Mouse (Mus musculus) ES-E14 (cell line): Measurements from ENCODE around the gene BC034090. TPM values are rescaled to one million over a fixed set of nuclear protein-coding genes. Genes with fewer than 3 reads are reported as not detected.
"Not testable (repeated sequence)": the region's sequence is repeated elsewhere in the genome, so short reads cannot be mapped to it uniquely, and the experiment has no call there.

Experiments
- DNase-seq: peaks from one replicate; pipeline ENCODE4 v3.0.0-alpha.2; 2013; ENCODE audit warnings: low read depth, low spot score
- H3K27ac ChIP-seq: 2 replicates; pipeline ENCODE4 v1.5.1; 2012; ENCODE audit warnings: low read depth, mild to moderate bottlenecking, low read length, moderate library complexity, mixed read lengths; ENCODE audit not compliant: poor library complexity, insufficient read depth, severe bottlenecking
- H3K36me3 ChIP-seq: 2 replicates; pipeline ENCODE4 v1.6.1; 2012; ENCODE audit warnings: mild to moderate bottlenecking, low read length, moderate library complexity, mixed read lengths; ENCODE audit not compliant: control insufficient read depth, poor library complexity, insufficient read depth, severe bottlenecking
- H3K4me1 ChIP-seq, 2 experiments: fragments of 150-350 bp in 1 of 2; sonication (generic) in 1 of 2; 2 replicates each; pipeline ENCODE4 v1.6.1; 2012; ENCODE audit warnings: low read length in 2 of 2, mild to moderate bottlenecking in 1 of 2, mixed read lengths in 1 of 2; ENCODE audit not compliant: control insufficient read depth in 2 of 2, insufficient read depth in 2 of 2, poor library complexity in 1 of 2
- H3K4me3 ChIP-seq, 2 experiments: fragments of 150-350 bp in 1 of 2; sonication (generic) in 1 of 2; 2 replicates each; pipeline ENCODE4 v1.5.1; 2012; ENCODE audit warnings: low read length in 2 of 2, low read depth in 1 of 2, mild to moderate bottlenecking in 1 of 2, mixed read lengths in 1 of 2; ENCODE audit not compliant: insufficient read depth in 1 of 2, poor library complexity in 1 of 2, severe bottlenecking in 1 of 2
- H3K9ac ChIP-seq: 2 replicates; pipeline ENCODE4 v1.6.1; 2012; ENCODE audit warnings: low read depth, mild to moderate bottlenecking, low read length, mixed read lengths; ENCODE audit not compliant: poor library complexity, insufficient read depth, severe bottlenecking
- H3K9me3 ChIP-seq: fragments of 150-350 bp; sonication (generic); 2 replicates; pipeline ENCODE4 v1.6.1; 2012; ENCODE audit warnings: low read depth, mild to moderate bottlenecking, low read length; ENCODE audit not compliant: control insufficient read depth, insufficient read depth
- CHD2 ChIP-seq: IDR thresholded peaks from 2 replicates; pipeline ENCODE4 v1.6.1; 2014; ENCODE audit warnings: mild to moderate bottlenecking, low read depth, low read length, inconsistent platforms
- HCFC1 ChIP-seq: IDR thresholded peaks from 2 replicates; pipeline ENCODE4 v1.6.1; 2012; ENCODE audit warnings: low read length, inconsistent platforms, borderline replicate concordance; ENCODE audit not compliant: insufficient read depth
- MAFK ChIP-seq: IDR thresholded peaks from 2 replicates; pipeline ENCODE4 v1.6.1; 2014; ENCODE audit warnings: mild to moderate bottlenecking, low read depth, low read length, inconsistent platforms; ENCODE audit not compliant: insufficient read depth
- ZC3H11A ChIP-seq: IDR thresholded peaks from 2 replicates; pipeline ENCODE4 v1.6.1; 2012; ENCODE audit warnings: low read depth, mild to moderate bottlenecking, inconsistent platforms, low read length, borderline replicate concordance
- ZNF384 ChIP-seq: IDR thresholded peaks from 2 replicates; pipeline ENCODE4 v1.6.1; 2012; ENCODE audit warnings: low read depth, low read length, inconsistent platforms
- in situ Hi-C, 2 experiments: fragments of 600-800 bp; cut with MboI; formaldehyde crosslinking; loops; one replicate each; pipeline ENCODE4 v1.15.1; 2025; ENCODE audit warnings: low sequenced_read_pairs in 2 of 2, inconsistent platforms in 1 of 2; ENCODE audit not compliant: unreplicated experiment in 2 of 2
- total RNA-seq: library from RNA; depleted of rRNA; stranded (reverse); fragments of 300-350 nt; gene quantifications from 2 replicates; pipeline ENCODE4 v1.2.3, GENCODE M21; 2012

Gene BC034090
- total RNA-seq, 1 experiment = 7.8 TPM

DNA sequence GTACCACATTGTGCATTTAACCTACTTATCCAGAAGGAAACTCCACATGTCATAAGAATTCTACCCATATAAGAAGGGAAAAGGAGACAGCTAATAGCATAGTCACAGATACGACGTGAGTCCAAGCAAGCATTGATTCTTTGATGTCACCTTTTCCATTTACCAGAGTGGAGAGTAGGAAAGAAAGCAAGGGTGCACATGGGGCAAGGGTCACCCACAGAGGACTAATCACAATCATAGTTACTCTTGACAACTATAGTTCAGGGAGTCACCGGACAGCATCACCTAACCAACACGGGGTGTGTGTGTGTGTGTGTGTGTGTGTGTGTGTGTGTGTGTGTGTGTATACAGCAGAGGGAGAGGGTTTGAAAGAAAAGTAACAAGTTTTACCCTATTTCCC is 31.5 kb upstream of the BC034090 start:
- no peak for TF ChIP-seq CHD2
- TF ChIP-seq MAFK = no peak
- TF ChIP-seq HCFC1 = no peak
- TF ChIP-seq ZC3H11A = no peak
- TF ChIP-seq ZNF384 = no peak
- H3K36me3 ChIP-seq = no peaks in the 10 kb centered on the region
- no peak overlapping the region for H3K27ac ChIP-seq

GRCm38 (mm10) chr1:155274976-155275375 is 30.7 kb upstream of the BC034090 start:
- no peak overlapping the region for H3K9ac ChIP-seq
- no peak for TF ChIP-seq ZC3H11A
- TF ChIP-seq ZNF384 = no peak
- TF ChIP-seq MAFK = no peak
- no peak for TF ChIP-seq CHD2
- no peak for TF ChIP-seq HCFC1
- no peak overlapping the region for H3K4me3 ChIP-seq
- no peaks in the 10 kb centered on the region for H3K4me1 ChIP-seq
- H3K27ac ChIP-seq = no peak overlapping the region
- in situ Hi-C loops = no loop called here
- DNase-seq = no peak
- no peaks in the 10 kb centered on the region for H3K9me3 ChIP-seq
- no peaks in the 10 kb centered on the region for H3K36me3 ChIP-seq

More for the DNA sequence above, 31.5 kb upstream of the BC034090 start:
- Histone ChIP-seq H3K4me1 (no peaks in the 10 kb centered on the region), H3K9ac (no peak overlapping the region), H3K9me3 (no peaks in the 10 kb centered on the region), H3K4me3 (no peak overlapping the region)
- no peak for DNase-seq
- in situ Hi-C loops = no loop called here

DNA sequence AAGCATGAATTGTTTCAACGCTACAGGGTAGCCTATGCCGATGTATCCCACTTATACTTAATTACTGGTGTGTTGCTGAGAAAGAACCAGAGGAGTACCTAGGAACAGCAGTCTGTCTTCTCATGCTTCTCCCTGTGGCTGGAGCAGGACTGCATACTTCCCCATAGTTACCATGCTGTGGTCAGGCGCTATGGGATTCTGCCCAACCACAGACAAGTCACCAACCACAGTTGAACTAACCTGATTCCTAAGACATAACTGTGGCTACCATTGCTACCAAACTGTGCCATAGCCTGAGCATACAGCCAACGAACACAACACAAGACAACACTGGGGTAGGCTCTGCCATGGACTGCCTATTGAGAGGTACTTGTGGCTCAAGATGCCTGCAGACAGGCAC is 28.7 kb upstream of the BC034090 start:
- in situ Hi-C loops = no loop called here
- TF ChIP-seq HCFC1 = no peak
- TF ChIP-seq CHD2 = no peak
- no peak for TF ChIP-seq MAFK
- TF ChIP-seq ZNF384 = no peak
- TF ChIP-seq ZC3H11A = no peak
- H3K4me1 ChIP-seq = no peaks in the 10 kb centered on the region
- H3K4me3 ChIP-seq = no peak overlapping the region
- no peak overlapping the region for H3K27ac ChIP-seq
- H3K9ac ChIP-seq = no peak overlapping the region
- no peaks in the 10 kb centered on the region for H3K36me3 ChIP-seq
- no peak for DNase-seq
- H3K9me3 ChIP-seq = no peaks in the 10 kb centered on the region

DNA sequence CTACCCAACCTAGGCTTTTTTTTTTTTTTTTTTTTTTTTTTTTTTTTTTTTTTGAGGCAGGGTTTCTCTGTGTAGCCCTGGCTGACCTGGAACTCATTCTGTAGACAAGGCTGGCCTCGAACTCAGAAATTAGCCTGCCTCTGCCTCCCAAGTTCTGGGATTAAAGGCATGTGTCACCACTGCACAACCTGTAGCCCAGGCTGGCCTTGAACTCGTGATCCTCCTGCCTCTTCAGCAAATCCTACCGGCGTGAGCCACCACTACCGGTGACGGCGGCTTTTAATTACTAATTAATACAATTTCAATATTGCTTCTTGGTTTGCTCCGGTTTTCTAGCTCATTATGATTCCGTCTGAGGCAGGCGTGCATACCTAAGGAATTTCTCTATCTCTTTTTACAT is 18.3 kb upstream of the BC034090 start:
- H3K4me3 ChIP-seq, in situ Hi-C loops, DNase-seq, H3K9ac ChIP-seq, H3K9me3 ChIP-seq, H3K36me3 ChIP-seq, H3K27ac ChIP-seq, H3K4me1 ChIP-seq: not testable (repeated sequence)
- 0 out of 2 replicates have a peak, but pooled peaks have one; percentile 1 for TF ChIP-seq ZNF384

DNA sequence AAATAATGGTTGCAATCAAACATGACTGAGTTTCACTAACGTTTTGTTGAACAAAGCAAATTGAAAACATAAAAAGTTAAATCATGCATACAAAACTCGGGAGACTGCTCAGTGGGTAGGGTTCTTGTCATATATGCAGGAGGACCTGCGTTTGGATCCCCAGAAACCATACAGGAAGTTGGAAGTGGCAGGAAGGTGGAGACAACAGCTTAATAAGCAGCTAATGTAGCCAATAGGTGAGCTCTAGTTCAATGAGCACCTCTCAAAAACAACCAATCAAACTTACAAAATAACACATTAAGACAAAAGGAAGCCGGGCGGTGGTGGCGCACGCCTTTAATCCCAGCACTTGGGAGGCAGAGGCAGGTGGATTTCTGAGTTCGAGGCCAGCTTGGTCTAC is 10.1 kb upstream of the BC034090 start:
- Histone ChIP-seq H3K27ac (no peak overlapping the region), H3K4me1 (peaks cover 0 to 15% of the 10 kb centered on the region in 2 experiments; a peak in 2 of 4 replicates), H3K36me3 (no peaks in the 10 kb centered on the region), H3K4me3 (no peak overlapping the region), H3K9ac (no peak overlapping the region), H3K9me3 (no peaks in the 10 kb centered on the region)
- no peak for DNase-seq
- in situ Hi-C loops = no loop called here
- TF ChIP-seq CHD2 = no peak
- TF ChIP-seq HCFC1 = no peak
- TF ChIP-seq ZC3H11A = no peak
- no peak for TF ChIP-seq ZNF384
- TF ChIP-seq MAFK = no peak
